Mouse (Mus musculus) lung, postnatal 36 days (tissue): ENCODE results near the gene Fbxo11.
"Not testable (repeated sequence)": the region's sequence is repeated elsewhere in the genome, so short reads cannot be mapped to it uniquely, and the experiment has no call there.

Experiments used
- DNase-seq: peaks from one replicate; pipeline ENCODE4 v3.0.0; 2022; ENCODE audit warnings: mixed read lengths

Fbxo11 gene

GRCm38 (mm10) chr17:88066799-88067198 lies 1.7 kb upstream of the Fbxo11 start:
- no peak for DNase-seq

- peak; percentile 96 for DNase-seq
These were observed 933 bp upstream of the Fbxo11 start for GRCm38 (mm10) chr17:88065801-88066646.

GRCm38 (mm10) chr17:88064347-88065030 lies 602 bp downstream of the Fbxo11 start:
- peak; percentile 47 for DNase-seq

- DNase-seq, result peak; percentile 77
These were observed 1.1 kb downstream of the Fbxo11 start for GRCm38 (mm10) chr17:88063980-88064346.

- no peak for DNase-seq
These were observed 2.1 kb downstream of the Fbxo11 start for GRCm38 (mm10) chr17:88062860-88063580.

GRCm38 (mm10) chr17:88061942-88062341 lies 3.1 kb downstream of the Fbxo11 start:
- no peak for DNase-seq

- no peak for DNase-seq
These were observed 6.8 kb downstream of the Fbxo11 start for GRCm38 (mm10) chr17:88058280-88058679.

GRCm38 (mm10) chr17:88057846-88058245 lies 7.2 kb downstream of the Fbxo11 start:
- DNase-seq, result no peak

GRCm38 (mm10) chr17:88051679-88052078 lies 13.4 kb downstream of the Fbxo11 start:
- DNase-seq, result peak; percentile 41

- no peak for DNase-seq
These were observed 14.2 kb downstream of the Fbxo11 start for GRCm38 (mm10) chr17:88050892-88051291.

- DNase-seq, result no peak
These were observed 14.8 kb downstream of the Fbxo11 start for GRCm38 (mm10) chr17:88050318-88050717.

- peak; percentile 72 for DNase-seq
These were observed 22.7 kb downstream of the Fbxo11 start for GRCm38 (mm10) chr17:88042099-88043086.

GRCm38 (mm10) chr17:88040810-88041209 lies 24.3 kb downstream of the Fbxo11 start:
- no peak for DNase-seq

GRCm38 (mm10) chr17:88034418-88034817 lies 30.7 kb downstream of the Fbxo11 start:
- DNase-seq, result no peak

GRCm38 (mm10) chr17:88031755-88032154 lies 33.3 kb downstream of the Fbxo11 start:
- no peak for DNase-seq

GRCm38 (mm10) chr17:88029194-88029970 lies 35.7 kb downstream of the Fbxo11 start:
- no peak for DNase-seq

GRCm38 (mm10) chr17:88025227-88025626 lies 39.9 kb downstream of the Fbxo11 start:
- peak; percentile 91 for DNase-seq

GRCm38 (mm10) chr17:88023924-88024323 lies 41.2 kb downstream of the Fbxo11 start:
- DNase-seq, result no peak

- not testable (repeated sequence) for DNase-seq
These were observed 49.1 kb downstream of the Fbxo11 start for GRCm38 (mm10) chr17:88016027-88016426.

- no peak for DNase-seq
These were observed 50.6 kb downstream of the Fbxo11 start for GRCm38 (mm10) chr17:88014456-88014855.

GRCm38 (mm10) chr17:88006956-88007355 lies 58.1 kb downstream of the Fbxo11 start:
- no peak for DNase-seq
